Mouse (Mus musculus): Measurements from ENCODE around the gene Mrps12. TPM values are rescaled to one million over a fixed set of nuclear protein-coding genes. Genes with fewer than 3 reads are reported as not detected.
"Not testable (repeated sequence)": the region's sequence is repeated elsewhere in the genome, so short reads cannot be mapped to it uniquely, and the experiment has no call there.

Gene Mrps12
- polyA plus RNA-seq, 2 experiments: 82.6 to 134 TPM

DNA sequence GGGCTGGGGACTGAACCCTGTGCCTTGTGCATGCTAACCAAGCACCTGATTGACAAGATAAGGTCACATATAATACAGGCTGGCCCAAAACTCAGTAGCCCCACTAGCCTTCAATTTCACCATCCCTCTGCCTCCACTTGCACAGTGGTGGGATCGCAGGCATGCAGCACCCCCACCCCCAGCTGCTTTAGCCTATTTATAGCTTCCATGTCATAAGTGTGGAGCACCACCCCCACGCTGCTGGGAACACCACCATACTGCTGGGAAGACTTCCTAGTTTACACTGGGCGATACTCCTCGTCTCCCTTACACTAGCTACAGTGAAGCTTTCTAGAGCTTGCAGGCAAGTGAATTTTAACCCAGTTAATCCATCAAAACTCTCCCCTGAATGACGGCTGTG, 27.0 kb downstream of the Mrps12 start:
- Histone ChIP-seq H3K4me1 (ENCODE audit: control insufficient read depth, insufficient read depth, low read length) (0 out of 2 replicates have a peak, but pooled peaks cover 4% of the 10 kb centered on the region), H3K36me3 (ENCODE audit: control insufficient read depth, insufficient read depth, low read length) (no peaks in the 10 kb centered on the region), H3K4me2 (replicated peaks; ENCODE audit: low read depth, low read length, severe bottlenecking) (no peak overlapping the region), H3K27me3 (ENCODE audit: control insufficient read depth, insufficient read depth, low read length) (no peaks in the 10 kb centered on the region), H3K4me3 (replicated peaks; ENCODE audit: low read length) (no peak overlapping the region), H3K9ac (ENCODE audit: low read depth, low read length, severe bottlenecking) (no peak overlapping the region), H3K9me3 (ENCODE audit: control insufficient read depth, low read length) (no peaks in the 10 kb centered on the region), H3K27ac (replicated peaks; ENCODE audit: low read depth, low read length) (no peak overlapping the region)
- WGBS: 79% methylated on average over 5 of the region's 5 CpGs
- TF ChIP-seq POLR2A (IDR thresholded peaks at IDR 0.05; ENCODE audit: borderline replicate concordance, extremely low read depth, insufficient read depth, insufficient read length): no peak
- DNase-seq (ENCODE audit: low spot score): no peak
- no peak for ATAC-seq (ENCODE audit: low FRiP score, low read depth)

DNA sequence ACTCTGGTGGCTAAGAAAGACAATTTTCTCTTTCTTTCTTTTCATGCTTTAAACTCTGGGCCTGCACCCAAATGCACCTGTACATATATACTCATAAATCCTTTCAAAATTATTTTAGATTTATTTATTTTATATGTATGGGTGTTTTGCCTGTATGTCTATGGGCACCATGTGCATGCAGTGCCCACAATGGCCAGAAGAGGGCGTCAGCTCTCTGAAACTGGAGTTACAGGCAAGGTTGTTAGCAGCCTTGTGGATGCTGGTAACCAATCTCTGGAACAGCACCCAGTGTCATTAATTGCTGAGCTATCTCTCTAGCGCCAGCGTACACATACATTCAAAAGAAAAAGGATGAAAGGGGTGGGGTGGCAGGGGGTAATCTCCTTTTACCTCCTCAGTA, 30.7 kb downstream of the Mrps12 start:
- no peak overlapping the region for H3K27ac ChIP-seq (replicated peaks; ENCODE audit: low read depth, low read length)
- no peak overlapping the region for H3K4me3 ChIP-seq (replicated peaks; ENCODE audit: low read length)
- DNase-seq (ENCODE audit: low spot score): no peak
- H3K9me3 ChIP-seq (ENCODE audit: control insufficient read depth, low read length): no peaks in the 10 kb centered on the region
- 69% methylated on average over 3 of the region's 3 CpGs for WGBS
- no peak for TF ChIP-seq POLR2A (IDR thresholded peaks at IDR 0.05; ENCODE audit: borderline replicate concordance, extremely low read depth, insufficient read depth, insufficient read length)
- no peaks in the 10 kb centered on the region for H3K27me3 ChIP-seq (ENCODE audit: control insufficient read depth, insufficient read depth, low read length)
- no peak overlapping the region for H3K9ac ChIP-seq (ENCODE audit: low read depth, low read length, severe bottlenecking)
- no peak for ATAC-seq (ENCODE audit: low FRiP score, low read depth)
- H3K4me2 ChIP-seq (replicated peaks; ENCODE audit: low read depth, low read length, severe bottlenecking): no peak overlapping the region
- H3K36me3 ChIP-seq (ENCODE audit: control insufficient read depth, insufficient read depth, low read length): no peaks in the 10 kb centered on the region
- H3K4me1 ChIP-seq (ENCODE audit: control insufficient read depth, insufficient read depth, low read length): no peaks in the 10 kb centered on the region

DNA sequence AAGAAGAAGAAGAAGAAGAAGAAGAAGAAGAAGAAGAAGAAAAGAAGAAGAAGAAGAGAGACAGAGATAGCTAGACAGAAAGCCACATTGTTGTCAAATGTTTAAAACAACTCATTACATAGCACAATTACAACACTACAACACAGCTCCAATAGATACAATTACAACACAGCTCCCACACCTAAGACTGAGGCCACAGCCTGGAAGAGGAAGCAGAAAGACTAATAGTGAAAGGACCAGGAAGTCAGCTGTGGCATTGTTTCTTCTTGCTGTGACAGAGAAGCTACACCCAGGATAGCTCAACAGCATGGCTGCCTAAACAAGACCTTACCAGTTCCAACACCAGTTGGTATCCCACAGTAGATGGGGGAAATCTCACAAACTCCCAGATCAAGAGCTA, 32.2 kb downstream of the Mrps12 start:
- Histone ChIP-seq H3K4me1 (ENCODE audit: control insufficient read depth, insufficient read depth, low read length) (no peaks in the 10 kb centered on the region), H3K27ac (replicated peaks; ENCODE audit: low read depth, low read length) (no peak overlapping the region), H3K27me3 (ENCODE audit: control insufficient read depth, insufficient read depth, low read length) (no peaks in the 10 kb centered on the region), H3K4me3 (replicated peaks; ENCODE audit: low read length) (no peak overlapping the region), H3K9ac (ENCODE audit: low read depth, low read length, severe bottlenecking) (no peak overlapping the region), H3K36me3 (ENCODE audit: control insufficient read depth, insufficient read depth, low read length) (no peaks in the 10 kb centered on the region), H3K9me3 (ENCODE audit: control insufficient read depth, low read length) (no peaks in the 10 kb centered on the region), H3K4me2 (replicated peaks; ENCODE audit: low read depth, low read length, severe bottlenecking) (no peak overlapping the region)
- TF ChIP-seq POLR2A (IDR thresholded peaks at IDR 0.05; ENCODE audit: borderline replicate concordance, extremely low read depth, insufficient read depth, insufficient read length): no peak
- DNase-seq (ENCODE audit: low spot score) (no peak), ATAC-seq (ENCODE audit: low FRiP score, low read depth) (no peak)

DNA sequence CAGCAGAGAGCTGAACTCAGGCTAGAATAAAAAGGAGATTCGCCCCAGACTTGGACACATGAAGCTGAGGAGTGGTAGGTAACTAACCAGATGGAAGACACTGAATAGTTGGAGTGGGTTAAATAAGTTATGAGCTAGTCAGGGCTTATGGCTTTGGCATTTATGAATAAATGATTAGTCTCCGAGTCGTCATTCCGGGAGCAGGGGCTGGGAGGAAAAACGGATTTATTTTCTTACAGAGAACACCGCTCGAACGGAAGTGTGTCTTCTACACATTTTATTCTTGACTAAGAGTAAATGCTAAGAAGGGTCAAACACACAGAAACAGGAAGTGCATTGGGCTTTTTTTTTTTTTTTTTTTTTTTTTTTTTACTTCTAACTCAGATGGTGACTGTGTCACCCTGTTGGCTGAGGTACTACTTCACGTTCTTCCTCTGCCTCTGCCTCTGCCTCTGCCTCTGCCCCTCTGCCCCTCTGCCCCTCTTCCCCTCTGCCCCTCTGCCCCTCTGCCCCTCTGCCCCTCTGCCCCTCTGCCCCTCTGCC, 38.9 kb downstream of the Mrps12 start:
- H3K9me3 ChIP-seq (ENCODE audit: control insufficient read depth, low read length): no peaks in the 10 kb centered on the region; the same call in 1 of the 2 replicates
- H3K4me1 ChIP-seq (ENCODE audit: control insufficient read depth, insufficient read depth, low read length): no peaks in the 10 kb centered on the region
- 71% methylated on average over 9 of the region's 9 CpGs for WGBS
- H3K4me3 ChIP-seq (replicated peaks; ENCODE audit: low read length): no peak overlapping the region
- DNase-seq (ENCODE audit: low spot score) (no peak), ATAC-seq (ENCODE audit: low FRiP score, low read depth) (no peak)
- H3K36me3 ChIP-seq (ENCODE audit: control insufficient read depth, insufficient read depth, low read length): no peaks in the 10 kb centered on the region
- H3K9ac ChIP-seq (ENCODE audit: low read depth, low read length, severe bottlenecking): no peak overlapping the region
- no peak for TF ChIP-seq POLR2A (IDR thresholded peaks at IDR 0.05; ENCODE audit: borderline replicate concordance, extremely low read depth, insufficient read depth, insufficient read length)
- H3K27ac ChIP-seq (replicated peaks; ENCODE audit: low read depth, low read length): no peak overlapping the region
- no peaks in the 10 kb centered on the region for H3K27me3 ChIP-seq (ENCODE audit: control insufficient read depth, insufficient read depth, low read length)
- no peak overlapping the region for H3K4me2 ChIP-seq (replicated peaks; ENCODE audit: low read depth, low read length, severe bottlenecking)

DNA sequence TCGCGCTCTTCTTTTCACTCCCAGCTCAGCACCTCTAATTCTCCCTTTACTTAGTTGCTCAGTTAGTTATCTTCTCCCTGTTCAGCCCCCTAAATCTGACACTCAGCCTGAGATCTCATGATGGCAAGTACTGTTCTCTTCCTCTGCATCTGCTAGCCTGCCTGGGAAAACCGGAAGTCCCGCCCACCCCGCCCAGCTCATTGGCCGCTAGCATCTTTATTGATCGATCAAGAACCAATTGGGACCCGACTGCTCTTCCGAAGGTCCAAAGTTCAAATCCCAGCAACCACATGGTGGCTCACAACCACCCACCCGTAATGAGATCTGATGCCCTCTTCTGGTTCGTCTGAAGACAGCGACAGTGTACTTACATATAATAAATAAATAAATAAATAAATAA, 40.3 kb downstream of the Mrps12 start:
- H3K36me3 ChIP-seq (ENCODE audit: control insufficient read depth, insufficient read depth, low read length); H3K4me3 ChIP-seq (replicated peaks; ENCODE audit: low read length); H3K9ac ChIP-seq (ENCODE audit: low read depth, low read length, severe bottlenecking); H3K9me3 ChIP-seq (ENCODE audit: control insufficient read depth, low read length); H3K4me2 ChIP-seq (replicated peaks; ENCODE audit: low read depth, low read length, severe bottlenecking); DNase-seq (ENCODE audit: low spot score); H3K27me3 ChIP-seq (ENCODE audit: control insufficient read depth, insufficient read depth, low read length); H3K4me1 ChIP-seq (ENCODE audit: control insufficient read depth, insufficient read depth, low read length); H3K27ac ChIP-seq (replicated peaks; ENCODE audit: low read depth, low read length); ATAC-seq (ENCODE audit: low FRiP score, low read depth): not testable (repeated sequence)
- WGBS: 96% methylated on average over 12 of the region's 12 CpGs

DNA sequence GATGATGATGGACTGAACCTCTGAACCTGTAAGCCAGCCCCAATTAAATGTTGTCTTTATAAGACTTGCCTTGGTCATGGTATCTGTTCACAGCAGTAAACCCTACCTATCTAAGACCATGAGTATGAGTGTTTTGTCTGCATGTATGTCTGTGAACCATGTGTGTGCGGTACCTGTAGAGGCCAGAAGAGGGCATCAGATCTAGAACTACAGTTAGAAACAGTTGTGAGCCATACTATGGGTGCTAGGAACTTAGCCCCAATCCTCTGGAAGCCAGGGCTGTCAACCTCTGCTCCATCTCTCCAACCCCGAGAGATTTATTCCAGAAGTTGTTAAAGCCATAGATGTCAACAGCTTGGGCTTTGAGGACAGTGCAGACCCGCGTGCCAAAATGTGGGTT, 41.4 kb downstream of the Mrps12 start:
- WGBS: 95% methylated on average over 4 of the region's 4 CpGs
- Histone ChIP-seq H3K27me3 (ENCODE audit: control insufficient read depth, insufficient read depth, low read length) (no peaks in the 10 kb centered on the region), H3K9me3 (ENCODE audit: control insufficient read depth, low read length) (no peaks in the 10 kb centered on the region; the same call in 1 of the 2 replicates), H3K36me3 (ENCODE audit: control insufficient read depth, insufficient read depth, low read length) (no peaks in the 10 kb centered on the region), H3K27ac (replicated peaks; ENCODE audit: low read depth, low read length) (no peak overlapping the region), H3K4me1 (ENCODE audit: control insufficient read depth, insufficient read depth, low read length) (no peaks in the 10 kb centered on the region), H3K4me3 (replicated peaks; ENCODE audit: low read length) (no peak overlapping the region), H3K9ac (ENCODE audit: low read depth, low read length, severe bottlenecking) (no peak overlapping the region), H3K4me2 (replicated peaks; ENCODE audit: low read depth, low read length, severe bottlenecking) (no peak overlapping the region)
- no peak for ATAC-seq (ENCODE audit: low FRiP score, low read depth)
- no peak for TF ChIP-seq POLR2A (IDR thresholded peaks at IDR 0.05; ENCODE audit: borderline replicate concordance, extremely low read depth, insufficient read depth, insufficient read length)
- no peak for DNase-seq (ENCODE audit: low spot score)

Measured in limb, embryonic 14.5 days (tissue).